Mouse (Mus musculus) right cerebral cortex, adult 18-20 months (tissue): ENCODE measurements around the gene Apobec3.

Experiments used
- DNase-seq: peaks from one replicate; pipeline ENCODE4 v3.0.0; 2022; ENCODE audit warnings: mixed read lengths

Gene Apobec3

GRCm38 (mm10) chr15:79952504-79953231 lies 61.2 kb downstream of the Apobec3 start:
- DNase-seq = no peak

- no peak for DNase-seq
These were observed 62.0 kb downstream of the Apobec3 start for GRCm38 (mm10) chr15:79953470-79953869.

GRCm38 (mm10) chr15:79956559-79956958 lies 65.1 kb downstream of the Apobec3 start:
- DNase-seq = no peak

DNA sequence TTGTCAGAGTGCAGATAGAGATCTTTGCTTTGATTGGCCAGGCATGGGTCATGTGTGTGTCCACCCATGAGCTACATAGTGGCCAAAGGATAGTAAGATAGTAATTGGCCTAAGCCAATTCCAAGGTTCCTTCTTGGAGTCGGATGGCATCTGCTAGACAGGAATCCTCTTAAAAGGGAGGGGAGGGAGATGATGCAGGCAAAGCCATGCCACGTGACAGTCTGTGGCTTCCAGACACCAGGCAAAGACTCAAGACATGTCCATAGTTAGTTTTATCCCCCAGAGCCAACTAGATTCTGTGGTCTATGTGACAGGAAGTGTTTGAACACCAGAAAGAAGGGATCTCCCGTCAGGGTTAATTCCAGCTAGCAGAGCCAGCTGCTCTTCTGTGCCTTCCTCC lies 67.0 kb downstream of the Apobec3 start:
- no peak for DNase-seq

- DNase-seq = no peak
These were observed 70.0 kb downstream of the Apobec3 start for GRCm38 (mm10) chr15:79961366-79961921.

- peak; percentile 42 for DNase-seq
These were observed 71.2 kb downstream of the Apobec3 start for GRCm38 (mm10) chr15:79962661-79963060.

DNA sequence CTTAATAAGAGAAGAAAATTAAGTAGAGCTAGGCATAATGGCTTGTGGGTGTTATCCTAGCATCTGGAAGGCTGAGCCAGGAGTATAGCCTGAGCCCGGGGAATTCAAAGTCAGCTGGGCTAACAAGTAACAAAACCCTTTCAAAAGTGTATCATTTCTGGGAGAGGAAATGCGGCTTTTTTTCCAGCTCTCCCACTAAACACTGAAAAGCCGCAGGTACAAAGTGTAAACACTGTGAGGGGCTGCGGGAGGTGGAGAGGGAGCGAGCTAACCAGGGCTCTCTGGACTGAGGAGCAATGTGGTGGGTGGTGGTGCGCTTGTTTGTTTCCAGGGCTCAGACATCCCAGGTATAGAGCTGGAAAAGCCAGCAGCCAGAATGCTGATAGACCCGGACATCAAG lies 72.9 kb downstream of the Apobec3 start:
- DNase-seq = no peak
